Mouse (Mus musculus) liver, embryonic 14.5 days (tissue): ENCODE results near the gene Mdm2.
"Not testable (repeated sequence)": the region's sequence is repeated elsewhere in the genome, so short reads cannot be mapped to it uniquely, and the experiment has no call there.

Experiments used
- CTCF ChIP-seq: IDR thresholded peaks from 2 replicates; pipeline ENCODE4 v1.5.1; 2016; ENCODE audit warnings: antibody characterized with exemption, low read depth, control low read depth
- EP300 ChIP-seq: IDR thresholded peaks from 2 replicates; pipeline ENCODE4 v1.6.1; 2016; ENCODE audit warnings: antibody characterized with exemption, low read depth

DNA sequence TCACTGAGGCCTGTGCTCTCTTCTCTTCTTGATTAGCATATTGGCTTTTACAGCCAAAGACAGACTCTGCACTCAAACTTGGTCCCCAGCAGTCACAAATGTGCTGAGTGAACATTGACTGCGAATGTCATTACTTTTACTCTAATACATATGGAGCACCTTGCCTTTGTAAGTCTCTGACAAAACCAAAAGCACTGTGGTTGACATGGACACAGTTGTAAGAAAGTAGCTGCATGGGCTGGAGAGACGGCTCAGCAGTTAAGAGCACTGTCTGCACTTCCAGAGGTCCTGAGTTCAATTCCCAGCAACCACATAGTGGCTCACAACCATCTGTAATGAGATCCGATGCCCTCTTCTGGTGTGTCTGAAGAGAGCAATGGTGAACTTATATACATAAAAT is 47.8 kb upstream of the Mdm2 start:
- not testable (repeated sequence) for TF ChIP-seq CTCF, EP300
